Mouse (Mus musculus): ENCODE measurements around the gene Ass1. TPM values are rescaled to one million over a fixed set of nuclear protein-coding genes. Genes with fewer than 3 reads are reported as not detected.

Gene Ass1
- polyA plus RNA-seq, 1 experiment = 168 TPM

- H3K9me3 ChIP-seq (replicated peaks; ENCODE audit: control insufficient read depth, insufficient read depth, low read length, poor library complexity, severe bottlenecking) = no peaks in the 10 kb centered on the region
- peaks cover 5% of the 10 kb centered on the region for H3K4me1 ChIP-seq (ENCODE audit: control insufficient read depth, insufficient read depth, low read length)
- H3K27ac ChIP-seq (ENCODE audit: insufficient read depth, low read length) = peak overlapping the region; percentile 70
- TF ChIP-seq EP300 (IDR thresholded peaks at IDR 0.05; ENCODE audit: insufficient read depth, low read depth, low read length) = no peak
- no peak for TF ChIP-seq CTCF (IDR thresholded peaks at IDR 0.05; ENCODE audit: low read depth, low read length)
- peak; percentile 38 for TF ChIP-seq POLR2A (IDR thresholded peaks at IDR 0.05; ENCODE audit: insufficient read depth, low read length)
- peak overlapping the region; percentile 14; the same call in 1 of the 2 replicates for H3K4me3 ChIP-seq (ENCODE audit: low read depth, low read length)
- no peaks in the 10 kb centered on the region for H3K27me3 ChIP-seq (ENCODE audit: control insufficient read depth, insufficient read depth, low read length, poor library complexity, severe bottlenecking)
- H3K36me3 ChIP-seq (ENCODE audit: control insufficient read depth, insufficient read depth, low read length, poor library complexity, severe bottlenecking) = no peaks in the 10 kb centered on the region
- H3K9ac ChIP-seq (ENCODE audit: low read depth, poor library complexity, severe bottlenecking) = peak overlapping the region; percentile 46
Observed at GRCm38 (mm10) chr2:31453559-31454177, 16.3 kb upstream of the Ass1 start.

DNA sequence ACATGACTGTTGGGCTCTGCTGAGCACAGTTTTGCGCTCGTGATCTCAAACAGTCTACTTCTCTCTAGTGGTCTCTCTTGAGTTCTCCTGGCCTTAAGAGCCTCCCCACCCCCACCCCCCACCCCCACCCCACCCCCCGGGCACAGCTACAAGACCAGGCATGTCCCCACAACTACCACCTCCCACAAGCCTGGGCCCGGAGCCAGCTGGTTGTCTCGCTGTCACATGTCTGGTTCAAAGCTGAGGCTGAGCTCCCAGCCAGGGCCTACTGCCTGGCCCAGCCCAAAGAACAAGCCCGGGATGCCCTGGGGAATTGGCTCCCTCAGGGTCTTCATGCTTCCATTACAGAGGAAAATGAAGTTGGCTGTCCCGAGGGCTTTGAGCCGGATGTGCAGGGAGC, 15.7 kb upstream of the Ass1 start:
- Histone ChIP-seq H3K36me3 (ENCODE audit: control insufficient read depth, insufficient read depth, low read length, poor library complexity, severe bottlenecking) (no peaks in the 10 kb centered on the region), H3K27me3 (ENCODE audit: control insufficient read depth, insufficient read depth, low read length, poor library complexity, severe bottlenecking) (no peaks in the 10 kb centered on the region), H3K4me3 (ENCODE audit: low read depth, low read length) (peak overlapping the region; percentile 46), H3K9ac (ENCODE audit: low read depth, poor library complexity, severe bottlenecking) (peak overlapping the region; percentile 46), H3K9me3 (replicated peaks; ENCODE audit: control insufficient read depth, insufficient read depth, low read length, poor library complexity, severe bottlenecking) (no peaks in the 10 kb centered on the region), H3K4me1 (ENCODE audit: control insufficient read depth, insufficient read depth, low read length) (peaks cover 5% of the 10 kb centered on the region), H3K27ac (ENCODE audit: insufficient read depth, low read length) (peak overlapping the region; percentile 70)
- TF ChIP-seq EP300 (IDR thresholded peaks at IDR 0.05; ENCODE audit: insufficient read depth, low read depth, low read length) = peak; percentile 35; the same call in 1 of the 2 replicates
- TF ChIP-seq CTCF (IDR thresholded peaks at IDR 0.05; ENCODE audit: low read depth, low read length) = no peak
- no peak for TF ChIP-seq POLR2A (IDR thresholded peaks at IDR 0.05; ENCODE audit: insufficient read depth, low read length)

- no peak for TF ChIP-seq EP300 (IDR thresholded peaks at IDR 0.05; ENCODE audit: insufficient read depth, low read depth, low read length)
- no peaks in the 10 kb centered on the region for H3K27me3 ChIP-seq (ENCODE audit: control insufficient read depth, insufficient read depth, low read length, poor library complexity, severe bottlenecking)
- no peak overlapping the region for H3K27ac ChIP-seq (ENCODE audit: insufficient read depth, low read length)
- H3K36me3 ChIP-seq (ENCODE audit: control insufficient read depth, insufficient read depth, low read length, poor library complexity, severe bottlenecking) = no peaks in the 10 kb centered on the region
- H3K9me3 ChIP-seq (replicated peaks; ENCODE audit: control insufficient read depth, insufficient read depth, low read length, poor library complexity, severe bottlenecking) = no peaks in the 10 kb centered on the region
- H3K4me1 ChIP-seq (ENCODE audit: control insufficient read depth, insufficient read depth, low read length) = peaks cover 5% of the 10 kb centered on the region
- H3K9ac ChIP-seq (ENCODE audit: low read depth, poor library complexity, severe bottlenecking) = no peak overlapping the region
- peak overlapping the region; percentile 46; the same call in 1 of the 2 replicates for H3K4me3 ChIP-seq (ENCODE audit: low read depth, low read length)
Observed at GRCm38 (mm10) chr2:31455418-31455817, 14.6 kb upstream of the Ass1 start.

DNA sequence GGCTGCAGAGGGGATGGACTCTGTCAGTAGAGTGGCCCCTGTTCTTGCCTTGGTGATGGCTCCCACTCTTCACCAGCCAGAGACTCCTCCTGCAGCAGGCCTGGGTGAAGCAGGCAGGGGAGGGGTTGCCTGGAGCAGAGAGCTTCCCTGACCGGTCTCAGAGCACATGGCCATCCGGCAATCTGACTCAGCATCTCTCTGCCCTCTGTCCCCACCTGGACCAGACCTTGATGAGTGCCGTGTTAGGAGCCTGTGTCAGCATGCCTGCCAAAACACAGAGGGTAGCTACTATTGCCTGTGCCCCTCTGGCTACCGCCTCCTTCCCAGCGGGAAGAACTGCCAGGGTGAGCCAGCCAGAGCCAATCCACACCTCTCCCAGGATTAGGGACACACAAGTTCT, 11.5 kb upstream of the Ass1 start:
- no peak overlapping the region for H3K27ac ChIP-seq (ENCODE audit: insufficient read depth, low read length)
- H3K4me1 ChIP-seq (ENCODE audit: control insufficient read depth, insufficient read depth, low read length) = peaks cover 5% of the 10 kb centered on the region
- H3K36me3 ChIP-seq (ENCODE audit: control insufficient read depth, insufficient read depth, low read length, poor library complexity, severe bottlenecking) = no peaks in the 10 kb centered on the region
- no peaks in the 10 kb centered on the region for H3K27me3 ChIP-seq (ENCODE audit: control insufficient read depth, insufficient read depth, low read length, poor library complexity, severe bottlenecking)
- no peaks in the 10 kb centered on the region for H3K9me3 ChIP-seq (replicated peaks; ENCODE audit: control insufficient read depth, insufficient read depth, low read length, poor library complexity, severe bottlenecking)
- H3K9ac ChIP-seq (ENCODE audit: low read depth, poor library complexity, severe bottlenecking) = no peak overlapping the region
- H3K4me3 ChIP-seq (ENCODE audit: low read depth, low read length) = no peak overlapping the region
- no peak for TF ChIP-seq CTCF (IDR thresholded peaks at IDR 0.05; ENCODE audit: low read depth, low read length)
- no peak for TF ChIP-seq POLR2A (IDR thresholded peaks at IDR 0.05; ENCODE audit: insufficient read depth, low read length)
- TF ChIP-seq EP300 (IDR thresholded peaks at IDR 0.05; ENCODE audit: insufficient read depth, low read depth, low read length) = no peak

GRCm38 (mm10) chr2:31458989-31459936, 10.7 kb upstream of the Ass1 start:
- Histone ChIP-seq H3K36me3 (ENCODE audit: control insufficient read depth, insufficient read depth, low read length, poor library complexity, severe bottlenecking) (no peaks in the 10 kb centered on the region), H3K4me3 (ENCODE audit: low read depth, low read length) (0 out of 2 replicates have a peak overlapping the region, but pooled peaks have one; percentile 62), H3K27ac (ENCODE audit: insufficient read depth, low read length) (no peak overlapping the region), H3K9ac (ENCODE audit: low read depth, poor library complexity, severe bottlenecking) (0 out of 2 replicates have a peak overlapping the region, but pooled peaks have one; percentile 31), H3K4me1 (ENCODE audit: control insufficient read depth, insufficient read depth, low read length) (peaks cover 2% of the 10 kb centered on the region), H3K9me3 (replicated peaks; ENCODE audit: control insufficient read depth, insufficient read depth, low read length, poor library complexity, severe bottlenecking) (no peaks in the 10 kb centered on the region), H3K27me3 (ENCODE audit: control insufficient read depth, insufficient read depth, low read length, poor library complexity, severe bottlenecking) (no peaks in the 10 kb centered on the region)
- no peak for TF ChIP-seq CTCF (IDR thresholded peaks at IDR 0.05; ENCODE audit: low read depth, low read length)
- no peak for TF ChIP-seq EP300 (IDR thresholded peaks at IDR 0.05; ENCODE audit: insufficient read depth, low read depth, low read length)
- no peak for TF ChIP-seq POLR2A (IDR thresholded peaks at IDR 0.05; ENCODE audit: insufficient read depth, low read length)

Measured in ES-Bruce4 (cell line).